Mouse (Mus musculus) heart, adult 2 months (tissue): Measurements from ENCODE around the gene Slco3a1. TPM values are rescaled to one million over a fixed set of nuclear protein-coding genes. Genes with fewer than 3 reads are reported as not detected.
A peak's percentile ranks its signal among the peaks of the same experiment; 100 is the strongest.

Experiments
- DNase-seq, 2 experiments: peaks; one replicate each; pipeline ENCODE4 v3.0.0; 2021
- H3K27ac ChIP-seq: fragments of 200-600 bp; 2 replicates; pipeline ENCODE4 v1.8.1; 2022
- H3K27me3 ChIP-seq: fragments of 200-500 bp; 2 replicates; pipeline ENCODE4 v1.6.1; 2012; ENCODE audit warnings: mild to moderate bottlenecking, low read length, inconsistent platforms, mixed read lengths; ENCODE audit not compliant: control insufficient read depth, insufficient read depth
- H3K36me3 ChIP-seq: fragments of 200-500 bp; 2 replicates; pipeline ENCODE4 v1.6.1; 2012; ENCODE audit warnings: low read length, inconsistent platforms; ENCODE audit not compliant: control insufficient read depth, insufficient read depth
- H3K4me1 ChIP-seq: fragments of 200-500 bp; 2 replicates; pipeline ENCODE4 v1.6.1; 2011; ENCODE audit warnings: low read length; ENCODE audit not compliant: control insufficient read depth, insufficient read depth
- H3K4me3 ChIP-seq: fragments of 200-600 bp; 2 replicates; pipeline ENCODE4 v1.8.1; 2022
- H3K79me2 ChIP-seq: fragments of 200-500 bp; replicated peaks from 2 replicates; pipeline ENCODE4 v1.6.1; 2012; ENCODE audit warnings: mild to moderate bottlenecking, inconsistent platforms, low read length, moderate library complexity, mixed read lengths; ENCODE audit not compliant: control insufficient read depth, insufficient read depth
- H3K9ac ChIP-seq: fragments of 200-500 bp; 2 replicates; pipeline ENCODE4 v1.6.1; 2012; ENCODE audit warnings: low read depth, mild to moderate bottlenecking, control low read depth, inconsistent platforms, low read length, mixed read lengths
- CTCF ChIP-seq: fragments of 200-600 bp; IDR thresholded peaks from 2 replicates; pipeline ENCODE4 v1.8.1; 2022; ENCODE audit warnings: antibody characterized with exemption, mild to moderate bottlenecking, moderate library complexity
- EP300 ChIP-seq: fragments of 200-500 bp; IDR thresholded peaks from 2 replicates; pipeline ENCODE4 v1.6.1; 2011; ENCODE audit warnings: low read depth, low read length, control low read depth; ENCODE audit not compliant: insufficient read depth
- POLR2A ChIP-seq: fragments of 200-500 bp; IDR thresholded peaks from 2 replicates; pipeline ENCODE4 v1.6.1; 2011; ENCODE audit warnings: mild to moderate bottlenecking, low read depth, low read length, control low read depth; ENCODE audit not compliant: insufficient read depth
- WGBS: fragments of 180-500 bp; shearing (Covaris S2); methylation state at CpG from one replicate; pipeline ENCODE4 v1.1.7; 2018; 5-methylcytosine and 5-hydroxymethylcytosine counted together
- intact Hi-C: fragments of 180-260 bp; cut with DNase I; formaldehyde crosslinking; loops from one replicate; pipeline ENCODE4 v1.15.1; 2025
- polyA plus RNA-seq: library from polyadenylated mRNA; depleted of rRNA; stranded (reverse); fragments of >200 nt; gene quantifications from 2 replicates; pipeline ENCODE4 v1.2.3, GENCODE M21; 2012
- total RNA-seq, 2 experiments: library from RNA; stranded (reverse); gene quantifications; 2 replicates each; pipeline ENCODE4 v1.2.3; 2021

The Slco3a1 gene
- total and polyA plus RNA-seq, 3 experiments: 93.1 to 146 (median 124) TPM

GRCm38 (mm10) chr7:74518776-74519175 lies 35.8 kb downstream of the Slco3a1 start:
- intact Hi-C loops: no loop called here
- Histone ChIP-seq H3K36me3 (no peaks in the 10 kb centered on the region; the same call in 1 of the 2 replicates), H3K27me3 (no peaks in the 10 kb centered on the region), H3K9ac (no peak overlapping the region), H3K4me1 (peaks cover 9% of the 10 kb centered on the region), H3K27ac (no peak overlapping the region), H3K4me3 (no peak overlapping the region), H3K79me2 (0 out of 2 replicates have a peak, but pooled peaks cover 1% of the 10 kb centered on the region)
- no peak for DNase-seq
- 88% methylated on average over 1 of the region's 1 CpGs for WGBS
- no peak for TF ChIP-seq CTCF
- TF ChIP-seq POLR2A: no peak
- no peak for TF ChIP-seq EP300

DNA sequence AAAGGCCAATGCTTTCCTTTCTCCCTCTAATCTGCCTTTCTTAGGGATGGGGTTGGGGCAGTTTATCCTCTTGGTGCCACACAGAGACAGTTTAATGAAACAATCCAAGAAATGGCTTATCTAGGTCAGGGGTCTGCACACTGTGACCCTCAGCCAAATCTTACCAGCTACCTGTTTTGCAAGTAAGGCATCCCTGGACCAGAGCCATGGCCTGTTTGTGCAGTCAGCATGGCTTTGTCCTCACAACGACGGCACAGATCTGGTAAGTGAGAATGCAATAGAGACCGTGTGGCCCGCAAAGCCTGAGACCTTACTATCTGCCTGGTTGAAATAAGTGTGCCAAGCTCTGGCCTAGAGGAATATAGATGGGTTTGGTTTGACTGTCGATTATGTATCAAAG lies 36.3 kb downstream of the Slco3a1 start:
- H3K27me3 ChIP-seq: no peaks in the 10 kb centered on the region
- 91% methylated on average over 5 of the region's 5 CpGs for WGBS

GRCm38 (mm10) chr7:74510676-74511075 lies 43.9 kb downstream of the Slco3a1 start:
- peak; percentile 37 to 69 for DNase-seq
- TF ChIP-seq EP300 (0 out of 2 replicates have a peak, but pooled peaks have one; percentile 18), POLR2A (no peak)
- H3K27me3 ChIP-seq: no peaks in the 10 kb centered on the region
- intact Hi-C loops: loop anchor here (2.0 to 5.0 kb wide), 2 partner anchors 43 to 88 kb away; no protein-coding TSS in a partner anchor
- H3K4me3 ChIP-seq: no peak overlapping the region
- H3K27ac ChIP-seq: peak overlapping the region; percentile 63
- H3K36me3 ChIP-seq: peaks cover 2% of the 10 kb centered on the region
- no peak overlapping the region for H3K9ac ChIP-seq
- 31% methylated on average over 1 of the region's 1 CpGs for WGBS
- H3K79me2 ChIP-seq: peaks cover 10% of the 10 kb centered on the region; the same call in 1 of the 2 replicates
- peaks cover 16% of the 10 kb centered on the region for H3K4me1 ChIP-seq

More for the DNA sequence above, 36.3 kb downstream of the Slco3a1 start:
- Histone ChIP-seq H3K9ac (no peak overlapping the region), H3K4me1 (peaks cover 9% of the 10 kb centered on the region), H3K79me2 (0 out of 2 replicates have a peak, but pooled peaks cover 1% of the 10 kb centered on the region), H3K27ac (no peak overlapping the region), H3K4me3 (no peak overlapping the region), H3K36me3 (no peaks in the 10 kb centered on the region; the same call in 1 of the 2 replicates)
- no peak for TF ChIP-seq CTCF
- TF ChIP-seq EP300: no peak
- no peak for TF ChIP-seq POLR2A
- intact Hi-C loops: no loop called here
- DNase-seq: no peak

- Histone ChIP-seq H3K4me1 (peaks cover 16% of the 10 kb centered on the region), H3K27me3 (no peaks in the 10 kb centered on the region), H3K27ac (no peak overlapping the region), H3K36me3 (peaks cover 2% of the 10 kb centered on the region), H3K9ac (no peak overlapping the region), H3K4me3 (no peak overlapping the region), H3K79me2 (peaks cover 8% of the 10 kb centered on the region)
- 69% methylated on average over 4 of the region's 4 CpGs for WGBS
- DNase-seq: no peak
- intact Hi-C loops: loop anchor here (5.0 kb wide), 1 partner anchor 131 kb away; no protein-coding TSS in a partner anchor
- no peak for TF ChIP-seq EP300
- no peak for TF ChIP-seq POLR2A
- no peak for TF ChIP-seq CTCF
These were observed 46.4 kb downstream of the Slco3a1 start for GRCm38 (mm10) chr7:74508205-74508604.

GRCm38 (mm10) chr7:74506856-74507255 lies 47.7 kb downstream of the Slco3a1 start:
- Histone ChIP-seq H3K4me3 (no peak overlapping the region), H3K79me2 (peaks cover 8% of the 10 kb centered on the region), H3K4me1 (peaks cover 16% of the 10 kb centered on the region), H3K36me3 (peaks cover 2% of the 10 kb centered on the region), H3K9ac (no peak overlapping the region), H3K27me3 (no peaks in the 10 kb centered on the region), H3K27ac (no peak overlapping the region)
- TF ChIP-seq EP300 (no peak), POLR2A (no peak), CTCF (no peak)
- no peak for DNase-seq
- intact Hi-C loops: loop anchor here (5.0 kb wide), 1 partner anchor 130 kb away; no protein-coding TSS in a partner anchor
- WGBS: 88% methylated on average over 5 of the region's 5 CpGs

DNA sequence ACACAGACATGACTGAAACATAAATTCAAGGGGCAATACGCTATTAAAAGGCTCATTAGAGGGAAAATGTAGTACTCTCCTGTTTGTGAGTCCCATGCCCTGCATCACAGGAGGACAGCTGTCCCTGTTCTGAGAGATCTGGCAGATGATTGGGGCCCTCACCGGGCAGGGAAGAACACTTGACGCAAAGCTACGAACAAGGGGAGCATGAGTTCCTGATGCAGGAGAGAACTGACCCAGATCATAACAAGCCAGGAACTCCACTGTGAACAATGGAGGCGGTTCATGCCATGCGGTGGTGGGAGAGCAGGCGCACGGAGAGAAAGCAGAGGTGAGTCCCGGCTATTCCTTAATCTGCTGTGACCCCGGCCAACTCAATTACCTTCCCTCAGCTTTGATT lies 48.9 kb downstream of the Slco3a1 start:
- Histone ChIP-seq H3K27ac (no peak overlapping the region), H3K4me3 (no peak overlapping the region), H3K79me2 (peaks cover 7% of the 10 kb centered on the region), H3K27me3 (no peaks in the 10 kb centered on the region), H3K9ac (no peak overlapping the region), H3K36me3 (peaks cover 2% of the 10 kb centered on the region), H3K4me1 (peaks cover 12% of the 10 kb centered on the region)
- 92% methylated on average over 10 of the region's 10 CpGs for WGBS
- TF ChIP-seq POLR2A (no peak), EP300 (no peak), CTCF (no peak)
- intact Hi-C loops: loop anchor here (5.0 kb wide), 1 partner anchor 128 kb away; no protein-coding TSS in a partner anchor
- DNase-seq: no peak
